Mouse (Mus musculus) G1E (cell line): ENCODE data around the gene Kif5c.

ENCODE experiments used
- CTCF ChIP-seq: IDR thresholded peaks from 2 replicates; pipeline ENCODE4 v1.5.1; 2012; ENCODE audit warnings: low read depth, low read length, inconsistent platforms, mixed read lengths
- GATA1 ChIP-seq: IDR thresholded peaks from 2 replicates; pipeline ENCODE4 v1.6.1; 2012; ENCODE audit warnings: borderline replicate concordance, low read length, inconsistent platforms, mixed read lengths
- GATA2 ChIP-seq: IDR thresholded peaks from 2 replicates; pipeline ENCODE4 v1.6.1; 2012; ENCODE audit warnings: low read depth, low read length, inconsistent platforms, borderline replicate concordance
- TAL1 ChIP-seq: conservative IDR thresholded peaks from 2 replicates; pipeline ENCODE4 v1.6.1; 2012; ENCODE audit warnings: low read depth, low read length, inconsistent platforms, mixed read lengths

GRCm38 (mm10) chr2:49616765-49617164, 2.3 kb upstream of the Kif5c start:
- TF ChIP-seq GATA1, result no peak
- TF ChIP-seq CTCF, result no peak
- no peak for TF ChIP-seq TAL1
- TF ChIP-seq GATA2, result no peak
